Mouse (Mus musculus) embryonic facial prominence, embryonic 13.5 days (tissue): ENCODE results near the gene Gm815. TPM values are rescaled to one million over a fixed set of nuclear protein-coding genes. Genes with fewer than 3 reads are reported as not detected.

ENCODE experiments used
- ATAC-seq: fragments of 200-750 bp; cut with Nextera tagmentation; 2 replicates; pipeline ENCODE4 v1.8.0; 2017; ENCODE audit warnings: low read depth; ENCODE audit not compliant: insufficient number of reproducible peaks, insufficient read depth, low FRiP score, low TSS enrichment
- H3K27ac ChIP-seq: fragments of 300-500 bp; sonication (generic); 2 replicates; pipeline ENCODE4 v1.5.1; 2015; ENCODE audit warnings: moderate library complexity, mild to moderate bottlenecking, inconsistent platforms
- H3K27me3 ChIP-seq: fragments of 300-500 bp; sonication (generic); 2 replicates; pipeline ENCODE4 v1.6.1; 2015; ENCODE audit warnings: mild to moderate bottlenecking, inconsistent platforms
- H3K36me3 ChIP-seq: fragments of 300-500 bp; sonication (generic); 2 replicates; pipeline ENCODE4 v1.6.1; 2015; ENCODE audit warnings: mild to moderate bottlenecking, inconsistent platforms
- H3K4me1 ChIP-seq: fragments of 300-500 bp; sonication (generic); 2 replicates; pipeline ENCODE4 v1.6.1; 2015; ENCODE audit warnings: inconsistent platforms
- H3K4me2 ChIP-seq: fragments of 300-500 bp; sonication (generic); 2 replicates; pipeline ENCODE4 v1.6.1; 2015; ENCODE audit warnings: moderate library complexity, mild to moderate bottlenecking, inconsistent platforms
- H3K4me3 ChIP-seq: fragments of 300-500 bp; sonication (generic); 2 replicates; pipeline ENCODE4 v1.5.1; 2015; ENCODE audit warnings: mild to moderate bottlenecking, inconsistent platforms
- H3K9ac ChIP-seq: fragments of 300-500 bp; sonication (generic); 2 replicates; pipeline ENCODE4 v1.6.1; 2015; ENCODE audit warnings: mild to moderate bottlenecking, inconsistent platforms
- H3K9me3 ChIP-seq: fragments of 300-500 bp; sonication (generic); 2 replicates; pipeline ENCODE4 v1.6.1; 2016; ENCODE audit warnings: inconsistent platforms
- WGBS: fragments of 180-500 bp; shearing (Covaris S2); methylation state at CpG from one replicate; pipeline ENCODE4 v1.1.7; 2015; ENCODE audit warnings: mixed read lengths; 5-methylcytosine and 5-hydroxymethylcytosine counted together
- polyA plus RNA-seq: library from polyadenylated mRNA; unstranded; fragments of >200 nt; fragmentation: Nextera tagmentation; extraction: Ambion mirVana; gene quantifications from 2 replicates; pipeline ENCODE4 v1.2.1, GENCODE M21; 2015

The Gm815 gene
- polyA plus RNA-seq: not detected in 2 replicates

DNA sequence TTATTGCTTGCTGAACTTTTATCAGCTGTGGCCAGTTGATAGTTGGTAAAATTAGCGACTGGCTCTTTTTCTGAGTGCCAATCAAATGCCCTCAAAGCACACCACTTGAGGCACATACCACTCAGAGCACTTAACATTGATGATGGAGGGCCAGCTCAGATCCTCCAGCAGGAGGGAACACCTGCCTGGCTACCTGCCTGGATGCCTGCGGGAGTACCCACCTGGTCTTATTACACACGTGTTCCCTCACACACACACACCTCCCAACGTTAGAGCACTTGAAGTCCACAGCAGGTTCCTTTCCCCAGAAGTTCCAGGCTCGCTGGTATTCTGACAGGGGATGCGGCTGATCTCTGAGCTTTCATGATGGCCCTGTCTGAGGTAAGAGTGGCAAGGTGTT is at the start of gene Gm815:
Gene Gm815, plus strand, starts transcription at position 266 of the 400 bp plus-strand sequence.
- Histone ChIP-seq H3K4me3 (no peak within 1 kb of the TSS), H3K36me3 (no peaks in the 10 kb centered on the region), H3K4me2 (no peak within 1 kb of the TSS), H3K27ac (no peak within 1 kb of the TSS), H3K27me3 (no peaks in the 10 kb centered on the region), H3K9ac (no peak within 1 kb of the TSS), H3K9me3 (no peaks in the 10 kb centered on the region), H3K4me1 (no peaks in the 10 kb centered on the region; the same call in 1 of the 2 replicates)
- WGBS: 83% methylated on average over 6 of the region's 6 CpGs
- no peak for ATAC-seq

- Histone ChIP-seq H3K36me3 (no peaks in the 10 kb centered on the region), H3K4me3 (no peak overlapping the region), H3K27me3 (no peaks in the 10 kb centered on the region), H3K9ac (no peak overlapping the region), H3K4me2 (no peak overlapping the region), H3K4me1 (no peaks in the 10 kb centered on the region; the same call in 1 of the 2 replicates), H3K9me3 (no peaks in the 10 kb centered on the region), H3K27ac (no peak overlapping the region)
- 64% methylated on average over 1 of the region's 1 CpGs for WGBS
- no peak for ATAC-seq
These were observed 48.1 kb upstream of the Gm815 start for GRCm38 (mm10) chr19:26837626-26838025.

- no peak for ATAC-seq
- Histone ChIP-seq H3K36me3 (no peaks in the 10 kb centered on the region), H3K9ac (no peak overlapping the region), H3K9me3 (no peaks in the 10 kb centered on the region), H3K27me3 (no peaks in the 10 kb centered on the region), H3K4me1 (peaks cover 14% of the 10 kb centered on the region), H3K4me3 (no peak overlapping the region), H3K27ac (peak overlapping the region; percentile 36; the same call in 1 of the 2 replicates), H3K4me2 (no peak overlapping the region)
- 88% methylated on average over 6 of the region's 6 CpGs for WGBS
These were observed 41.8 kb upstream of the Gm815 start for GRCm38 (mm10) chr19:26843896-26844295.

- Histone ChIP-seq H3K4me2 (peak overlapping the region; percentile 65), H3K4me3 (peak overlapping the region; percentile 55), H3K4me1 (peaks cover 14% of the 10 kb centered on the region), H3K27me3 (no peaks in the 10 kb centered on the region), H3K36me3 (no peaks in the 10 kb centered on the region), H3K27ac (peak overlapping the region; percentile 94), H3K9ac (no peak overlapping the region), H3K9me3 (peaks cover 3% of the 10 kb centered on the region; the same call in 1 of the 2 replicates)
- no peak for ATAC-seq
- WGBS: 22% methylated on average over 8 of the region's 8 CpGs
These were observed 40.9 kb upstream of the Gm815 start for GRCm38 (mm10) chr19:26844813-26845212.

DNA sequence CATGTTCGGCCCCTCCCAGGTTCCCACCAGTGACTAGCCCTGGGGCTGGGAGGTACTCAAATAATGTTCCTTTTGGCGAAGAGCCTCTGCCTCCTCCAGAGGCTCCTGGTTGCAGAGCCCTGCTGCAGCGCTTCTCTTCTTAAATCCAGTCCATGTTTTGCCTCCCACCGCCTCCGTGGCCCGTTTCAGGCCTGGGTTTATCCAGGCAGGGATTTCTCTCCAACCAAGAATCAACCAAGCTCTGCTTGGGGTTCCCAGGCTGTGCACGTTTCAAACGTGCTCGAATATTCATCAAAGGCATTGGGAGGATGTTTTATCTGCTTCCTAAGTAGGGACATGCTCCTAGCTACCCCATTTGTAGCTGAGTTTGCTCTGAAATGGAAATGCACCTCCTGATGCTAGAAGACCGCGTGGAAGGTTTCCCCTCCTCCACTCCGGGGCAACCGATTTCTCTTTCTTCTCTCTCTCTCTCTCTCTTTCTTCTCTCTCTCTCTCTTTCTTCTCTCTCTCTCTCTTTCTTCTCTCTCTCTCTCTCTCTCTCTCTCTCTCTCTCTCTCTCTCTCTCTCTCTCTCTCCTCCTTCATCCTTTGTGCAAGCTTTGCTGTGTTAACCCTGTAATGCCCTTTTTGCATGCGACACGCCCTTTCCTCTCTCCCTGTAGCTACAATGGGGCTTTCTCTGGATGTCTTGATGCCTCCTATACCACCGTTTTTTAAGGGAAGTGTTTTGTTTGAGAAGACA is 40.2 kb upstream of the Gm815 start:
- under 1% methylated on average over 16 of the region's 16 CpGs for WGBS
- H3K36me3 ChIP-seq: no peaks in the 10 kb centered on the region
- peak overlapping the region; percentile 94 for H3K27ac ChIP-seq
- H3K27me3 ChIP-seq: no peaks in the 10 kb centered on the region
- peak overlapping the region; percentile 55 for H3K4me3 ChIP-seq
- H3K4me1 ChIP-seq: peaks cover 14% of the 10 kb centered on the region
- H3K9me3 ChIP-seq: peaks cover 3% of the 10 kb centered on the region; the same call in 1 of the 2 replicates
- peak overlapping the region; percentile 65 for H3K4me2 ChIP-seq
- peak; percentile 84 for ATAC-seq
- H3K9ac ChIP-seq: peak overlapping the region; percentile 75

- no peak for ATAC-seq
- Histone ChIP-seq H3K27me3 (no peaks in the 10 kb centered on the region), H3K4me1 (peaks cover 14% of the 10 kb centered on the region), H3K27ac (peak overlapping the region; percentile 94), H3K9me3 (peaks cover 3% of the 10 kb centered on the region; the same call in 1 of the 2 replicates), H3K9ac (peak overlapping the region; percentile 75), H3K4me3 (peak overlapping the region; percentile 55), H3K4me2 (peak overlapping the region; percentile 65), H3K36me3 (no peaks in the 10 kb centered on the region)
- WGBS: 2% methylated on average over 1 of the region's 1 CpGs
These were observed 39.7 kb upstream of the Gm815 start for GRCm38 (mm10) chr19:26846017-26846285.

GRCm38 (mm10) chr19:26851017-26851782 is 34.5 kb upstream of the Gm815 start:
- Histone ChIP-seq H3K27ac (peak overlapping the region; percentile 51; the same call in 1 of the 2 replicates), H3K4me3 (no peak overlapping the region), H3K36me3 (no peaks in the 10 kb centered on the region), H3K27me3 (no peaks in the 10 kb centered on the region), H3K4me2 (no peak overlapping the region), H3K4me1 (peaks cover 14% of the 10 kb centered on the region), H3K9me3 (peaks cover 3% of the 10 kb centered on the region; the same call in 1 of the 2 replicates), H3K9ac (no peak overlapping the region)
- no peak for ATAC-seq
- 67% methylated on average over 10 of the region's 10 CpGs for WGBS

GRCm38 (mm10) chr19:26852325-26852900 is 33.3 kb upstream of the Gm815 start:
- ATAC-seq: no peak
- 42% methylated on average over 10 of the region's 10 CpGs for WGBS
- no peak overlapping the region for H3K9ac ChIP-seq

GRCm38 (mm10) chr19:26853701-26854282 is 31.9 kb upstream of the Gm815 start:
- no peak overlapping the region for H3K27ac ChIP-seq
- no peaks in the 10 kb centered on the region for H3K27me3 ChIP-seq
- no peak overlapping the region for H3K4me3 ChIP-seq
- H3K4me1 ChIP-seq: peaks cover 12% of the 10 kb centered on the region
- ATAC-seq: no peak
- no peak overlapping the region for H3K9ac ChIP-seq
- peaks cover 3% of the 10 kb centered on the region; the same call in 1 of the 2 replicates for H3K9me3 ChIP-seq
- WGBS: 59% methylated on average over 8 of the region's 8 CpGs
- H3K4me2 ChIP-seq: no peak overlapping the region
- no peaks in the 10 kb centered on the region for H3K36me3 ChIP-seq

More at GRCm38 (mm10) chr19:26852325-26852900, 33.3 kb upstream of the Gm815 start:
- no peaks in the 10 kb centered on the region for H3K27me3 ChIP-seq
- H3K27ac ChIP-seq: peak overlapping the region; percentile 18; the same call in 1 of the 2 replicates
- H3K4me2 ChIP-seq: no peak overlapping the region
- no peak overlapping the region for H3K4me3 ChIP-seq
- H3K36me3 ChIP-seq: no peaks in the 10 kb centered on the region
- H3K4me1 ChIP-seq: peaks cover 9% of the 10 kb centered on the region
- peaks cover 3% of the 10 kb centered on the region; the same call in 1 of the 2 replicates for H3K9me3 ChIP-seq

GRCm38 (mm10) chr19:26854661-26855060 is 31.0 kb upstream of the Gm815 start:
- Histone ChIP-seq H3K36me3 (no peaks in the 10 kb centered on the region), H3K9ac (no peak overlapping the region), H3K27me3 (no peaks in the 10 kb centered on the region), H3K4me1 (peaks cover 20% of the 10 kb centered on the region), H3K9me3 (no peaks in the 10 kb centered on the region), H3K4me3 (no peak overlapping the region), H3K27ac (no peak overlapping the region), H3K4me2 (no peak overlapping the region)
- ATAC-seq: no peak
- WGBS: 93% methylated on average over 4 of the region's 4 CpGs

GRCm38 (mm10) chr19:26855152-26855551 is 30.5 kb upstream of the Gm815 start:
- H3K9me3 ChIP-seq: no peaks in the 10 kb centered on the region
- H3K4me1 ChIP-seq: peaks cover 20% of the 10 kb centered on the region
- no peak overlapping the region for H3K4me2 ChIP-seq
- no peaks in the 10 kb centered on the region for H3K36me3 ChIP-seq
- no peak overlapping the region for H3K27ac ChIP-seq
- 87% methylated on average over 7 of the region's 7 CpGs for WGBS
- no peaks in the 10 kb centered on the region for H3K27me3 ChIP-seq
- no peak overlapping the region for H3K9ac ChIP-seq
- H3K4me3 ChIP-seq: no peak overlapping the region
- ATAC-seq: no peak
